Mouse (Mus musculus) kidney, adult 9 months (tissue): ENCODE measurements around the gene Ankrd24.

Experiments
- DNase-seq: peaks from one replicate; pipeline ENCODE4 v3.0.0; 2022

Gene Ankrd24

GRCm38 (mm10) chr10:81605974-81606751 lies 22.2 kb upstream of the Ankrd24 start, which contains the start of gene BC025920:
TSS of gene BC025920 (plus strand) at chr10:81606270.
- peak; percentile 99 for DNase-seq

DNA sequence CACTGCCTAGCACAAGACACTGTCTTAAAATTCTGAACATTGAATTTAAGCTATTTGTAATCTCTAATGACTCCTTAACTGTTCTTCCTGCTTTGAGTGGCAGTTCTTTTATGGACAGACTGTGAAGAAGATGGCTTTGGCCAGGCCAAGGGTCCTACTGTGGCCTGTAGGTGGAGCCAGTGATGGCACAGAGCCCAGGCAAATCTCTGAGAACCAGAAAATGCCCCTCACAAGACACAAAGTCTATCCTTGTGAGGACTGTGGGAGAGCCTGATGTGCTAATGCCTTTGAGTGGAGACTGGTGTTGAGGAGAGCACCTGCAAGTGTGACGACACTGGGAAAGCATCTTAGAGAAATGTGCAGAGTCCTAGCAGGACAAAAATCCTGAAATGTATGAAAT lies 20.0 kb upstream of the Ankrd24 start:
- no peak for DNase-seq

DNA sequence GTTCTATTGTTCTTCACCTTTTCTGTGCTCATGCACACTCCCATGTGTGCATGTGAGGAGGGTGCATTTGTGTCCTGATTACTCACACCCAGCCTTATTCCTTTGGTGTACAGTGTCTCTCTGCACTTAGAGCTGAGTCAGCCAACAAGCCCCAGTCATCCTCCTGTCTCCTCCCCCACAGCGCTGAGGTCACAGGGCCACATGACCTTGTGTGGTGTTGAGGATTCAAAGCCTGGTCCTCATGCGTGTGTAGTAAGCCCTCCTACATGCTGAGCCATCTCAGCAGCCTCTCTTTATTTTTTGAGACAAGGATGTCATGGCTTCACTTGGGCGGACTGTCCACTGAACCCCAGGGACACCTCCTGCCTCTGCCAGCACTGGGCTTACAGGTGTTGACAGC lies 15.6 kb upstream of the Ankrd24 start:
- DNase-seq = no peak

DNA sequence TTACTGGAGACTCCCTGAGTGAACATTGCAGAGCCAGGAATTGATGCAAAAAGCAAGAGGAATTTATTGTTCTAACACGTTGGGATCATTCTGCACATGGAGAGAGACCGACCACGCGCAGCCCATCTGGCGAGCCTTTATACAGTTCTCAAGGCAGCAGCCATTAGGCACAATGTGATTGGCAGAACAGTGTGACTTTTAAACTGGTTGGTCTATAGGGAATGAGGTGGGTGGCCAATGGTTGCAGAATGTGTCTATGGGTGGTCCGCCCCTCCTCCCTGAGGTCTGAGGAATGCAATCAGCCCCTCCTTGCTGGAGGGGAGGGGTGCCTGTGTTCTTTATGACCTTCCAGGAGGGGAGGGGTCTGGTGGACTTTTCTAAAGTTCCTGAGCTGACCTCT lies 12.9 kb upstream of the Ankrd24 start:
- no peak for DNase-seq

GRCm38 (mm10) chr10:81619976-81620375 lies 8.4 kb upstream of the Ankrd24 start:
- DNase-seq = no peak

DNA sequence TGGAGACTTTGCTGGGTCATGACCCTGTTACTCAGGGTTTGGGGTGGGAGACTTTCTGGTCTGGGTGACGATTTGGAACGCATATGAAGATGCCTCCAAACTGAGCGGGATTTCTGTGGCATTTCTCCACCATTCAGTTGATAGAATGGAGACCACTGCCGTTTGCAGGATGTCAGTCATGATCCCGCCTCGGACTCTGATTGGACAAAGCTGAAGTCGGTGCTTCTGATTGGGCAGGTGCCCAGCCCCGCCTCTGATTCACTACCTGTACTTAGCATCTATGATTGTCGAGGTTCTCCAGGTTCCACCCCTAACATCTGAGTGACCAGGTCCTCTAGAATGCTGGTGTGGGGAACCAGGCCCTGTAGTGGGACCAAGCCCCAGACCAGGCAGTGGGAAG lies 7.6 kb upstream of the Ankrd24 start:
- DNase-seq = no peak

GRCm38 (mm10) chr10:81623441-81623840 lies 4.9 kb upstream of the Ankrd24 start:
- DNase-seq = no peak

- DNase-seq = no peak
These were observed 2.0 kb upstream of the Ankrd24 start for GRCm38 (mm10) chr10:81626101-81626993.

DNA sequence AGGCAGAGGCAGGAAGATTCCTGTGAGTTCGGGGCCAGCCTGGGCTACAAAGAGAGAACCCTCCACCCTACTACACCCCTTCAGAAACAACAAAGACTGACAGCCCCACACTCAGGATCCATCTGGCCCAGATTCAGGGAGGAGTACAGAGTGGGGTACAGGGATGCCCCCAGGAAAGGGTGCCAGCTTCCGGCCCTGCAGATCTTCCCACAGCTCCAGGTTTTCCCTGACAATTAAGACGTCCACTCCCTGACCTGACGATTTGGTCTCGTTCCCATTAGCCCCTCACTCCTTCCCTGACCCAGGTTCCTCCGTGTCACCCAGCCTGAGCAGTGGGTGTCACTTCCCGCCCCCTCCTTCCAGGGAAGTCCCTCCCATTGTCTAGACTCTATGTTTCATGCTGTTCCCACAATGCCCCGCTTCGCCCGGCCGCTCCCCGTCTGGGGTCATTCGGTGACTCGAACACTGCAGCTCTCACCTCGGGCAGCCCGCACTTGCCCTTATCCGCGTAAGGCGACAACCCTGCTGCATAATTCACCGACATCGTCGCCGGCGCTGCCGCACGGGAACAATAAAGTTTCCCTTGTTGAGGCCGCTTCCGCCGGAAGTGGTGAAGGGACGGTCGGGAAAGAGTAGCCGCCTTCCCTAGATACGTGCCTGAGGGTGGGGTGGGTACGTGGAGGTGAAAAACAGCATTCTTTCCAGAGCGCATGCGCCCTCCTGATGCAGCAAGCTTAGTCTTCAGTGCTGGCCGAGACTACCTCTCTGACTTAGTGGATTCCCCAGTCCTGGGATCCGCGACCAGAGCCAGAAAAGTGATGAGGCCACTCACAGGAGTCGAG lies 1.1 kb upstream of the Ankrd24 start, which contains the start of gene Sirt6:
TSS of gene Sirt6 (minus strand) at position 804 of the 842 bp plus-strand sequence.
- DNase-seq = peak; percentile 95

GRCm38 (mm10) chr10:81627836-81628220 lies 512 bp upstream of the Ankrd24 start:
- no peak for DNase-seq

GRCm38 (mm10) chr10:81633253-81634099 lies 5.1 kb downstream of the Ankrd24 start:
- peak; percentile 89 for DNase-seq

GRCm38 (mm10) chr10:81636338-81636737 lies 8.0 kb downstream of the Ankrd24 start:
- DNase-seq = no peak

GRCm38 (mm10) chr10:81638101-81638500 lies 9.8 kb downstream of the Ankrd24 start:
- DNase-seq = no peak

GRCm38 (mm10) chr10:81640825-81641224 lies 12.5 kb downstream of the Ankrd24 start:
- peak; percentile 20 for DNase-seq

DNA sequence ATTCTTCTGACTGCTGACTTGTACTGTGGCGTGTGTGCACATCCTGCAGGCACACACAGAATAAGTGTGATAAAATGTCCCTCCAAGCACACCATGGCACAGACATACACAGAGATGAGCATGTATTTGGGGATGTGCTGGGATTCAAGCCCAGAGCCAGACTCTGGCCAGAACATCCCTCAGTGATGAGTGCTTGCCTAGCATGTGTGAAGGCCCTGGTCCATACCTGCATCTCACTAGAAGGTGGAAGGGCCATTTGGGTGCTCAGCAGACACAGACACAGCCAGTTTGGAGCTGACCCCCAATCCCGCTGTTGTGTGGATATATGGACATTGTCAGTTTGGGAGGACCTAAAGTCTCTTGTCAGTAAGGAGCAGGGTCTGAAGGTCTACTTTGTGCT lies 13.2 kb downstream of the Ankrd24 start:
- DNase-seq = no peak

DNA sequence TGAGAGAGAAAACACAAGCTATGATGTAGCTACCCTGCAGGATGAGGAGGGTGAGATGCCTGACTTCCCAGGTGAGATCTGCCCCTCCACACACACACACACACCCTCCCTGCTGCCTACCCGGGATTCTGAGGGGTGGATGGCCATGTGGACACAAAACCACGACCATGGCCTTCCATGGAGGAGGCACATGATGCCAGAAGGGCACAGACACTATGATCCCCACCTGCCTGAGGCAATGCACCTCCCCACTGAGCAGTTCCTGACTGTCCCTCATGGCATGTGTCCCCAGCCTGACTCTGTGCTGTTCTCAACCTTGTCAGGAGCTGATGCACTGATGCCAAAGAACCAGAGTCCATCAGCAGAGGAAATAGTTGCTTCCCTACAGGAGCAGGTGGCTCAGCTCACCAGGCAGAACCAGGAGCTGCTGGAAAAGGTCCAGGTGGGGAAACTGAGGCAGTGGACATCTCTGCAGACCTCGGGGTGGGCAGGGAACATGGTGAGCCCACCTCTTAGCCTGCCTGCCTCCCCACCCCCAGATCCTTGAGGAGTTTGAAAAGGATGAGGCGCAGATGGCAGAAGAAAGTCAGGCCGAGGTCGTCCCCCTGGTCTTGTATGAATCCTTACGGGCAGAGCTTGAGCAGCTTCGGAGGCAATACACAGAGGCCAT lies 13.8 kb downstream of the Ankrd24 start:
- peak; percentile 24 for DNase-seq

GRCm38 (mm10) chr10:81642648-81643448 lies 14.5 kb downstream of the Ankrd24 start:
- no peak for DNase-seq

GRCm38 (mm10) chr10:81643449-81644055 lies 15.2 kb downstream of the Ankrd24 start:
- DNase-seq = peak; percentile 97

DNA sequence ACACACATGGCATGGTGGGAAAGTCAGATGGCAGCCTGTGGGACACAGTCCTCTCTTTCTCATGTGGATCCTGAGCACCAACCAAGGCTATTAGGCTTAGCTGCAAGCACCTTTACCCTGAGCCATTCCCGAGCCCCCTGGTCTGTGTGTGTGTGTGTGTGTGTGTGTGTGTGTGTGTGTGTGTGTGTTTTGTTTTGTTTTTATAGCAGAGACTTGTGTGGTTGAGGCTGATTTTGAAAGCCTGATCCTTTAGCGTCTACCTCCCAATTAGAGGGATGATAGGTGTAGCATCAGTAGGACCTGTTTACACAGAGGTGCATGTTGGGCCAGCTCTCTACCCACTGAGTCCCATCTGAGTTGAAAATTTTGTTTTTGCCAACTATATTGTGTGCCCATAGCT lies 15.8 kb downstream of the Ankrd24 start:
- no peak for DNase-seq

GRCm38 (mm10) chr10:81644716-81645115 lies 16.4 kb downstream of the Ankrd24 start:
- DNase-seq = no peak
